Mouse (Mus musculus) lung, postnatal 14 days (tissue): ENCODE measurements around the gene Dpysl5.
A peak's percentile ranks its signal among the peaks of the same experiment; 100 is the strongest.

Experiments
- DNase-seq: peaks from one replicate; pipeline ENCODE4 v3.0.0; 2021

The Dpysl5 gene

GRCm38 (mm10) chr5:30709744-30710383, 1.5 kb upstream of the Dpysl5 start:
- DNase-seq, result peak; percentile 83

DNA sequence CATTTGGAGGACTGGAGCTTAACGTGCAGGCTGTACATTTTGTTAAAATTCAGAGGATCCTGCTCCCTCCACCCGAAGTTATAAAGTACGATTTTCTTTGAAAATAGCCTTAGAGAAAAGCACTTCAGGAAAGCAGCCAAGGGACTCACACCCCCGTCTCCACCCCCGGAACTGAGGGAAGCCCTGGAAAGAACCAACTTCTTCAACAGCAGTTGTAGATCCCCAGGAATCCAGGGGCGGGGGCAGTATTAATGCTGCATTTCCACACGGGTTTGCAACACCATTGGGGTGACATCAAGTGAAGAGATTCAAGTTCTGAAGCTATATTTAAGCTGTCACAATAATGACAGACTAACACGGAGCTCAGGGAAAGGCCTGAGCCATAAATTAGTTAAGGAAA, 878 bp upstream of the Dpysl5 start:
- no peak for DNase-seq

- no peak for DNase-seq
Measured at GRCm38 (mm10) chr5:30712002-30712390, 632 bp downstream of the Dpysl5 start.

DNA sequence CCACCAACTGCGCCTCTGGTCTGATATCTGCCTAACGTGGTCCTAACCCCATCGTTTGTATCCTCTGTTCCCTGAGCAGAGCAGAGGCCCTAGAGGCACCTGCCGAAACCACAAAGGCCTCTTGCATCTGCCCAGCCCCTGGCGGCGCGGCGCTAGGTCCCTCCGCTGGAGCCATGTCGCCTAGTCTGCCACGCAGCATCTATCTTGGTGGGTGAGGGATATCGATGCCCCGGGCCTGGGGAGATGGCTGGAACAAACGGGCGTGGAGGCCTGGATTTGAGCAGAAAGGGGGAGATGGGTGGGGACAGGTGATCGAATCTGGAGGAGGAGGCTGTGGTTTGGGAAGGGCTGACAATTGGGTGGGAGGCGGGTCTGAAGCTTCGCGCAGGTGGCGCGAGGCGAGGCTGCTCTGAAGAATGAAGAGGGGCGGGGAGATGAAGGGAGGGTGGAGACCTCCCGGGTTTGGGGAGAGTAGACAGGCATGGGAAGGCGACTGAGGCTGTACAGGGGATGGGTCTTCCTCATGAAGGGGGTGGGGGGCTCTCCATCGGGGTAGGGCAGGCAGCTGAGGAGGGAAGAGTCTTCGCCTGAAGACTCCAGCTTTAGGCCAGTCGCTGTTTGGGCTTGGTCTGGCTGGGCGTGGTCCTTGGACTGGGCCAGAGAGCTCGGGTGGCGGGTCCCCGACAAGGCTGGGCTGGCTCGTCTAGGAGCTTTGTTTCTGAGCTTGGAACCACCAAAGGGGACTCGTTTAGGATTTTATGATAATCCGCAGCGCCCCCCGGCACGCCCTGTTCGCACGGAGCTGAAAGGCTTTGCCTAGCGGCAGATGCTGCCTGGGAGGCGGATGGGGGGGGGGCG, 1.3 kb downstream of the Dpysl5 start:
- DNase-seq, result no peak

DNA sequence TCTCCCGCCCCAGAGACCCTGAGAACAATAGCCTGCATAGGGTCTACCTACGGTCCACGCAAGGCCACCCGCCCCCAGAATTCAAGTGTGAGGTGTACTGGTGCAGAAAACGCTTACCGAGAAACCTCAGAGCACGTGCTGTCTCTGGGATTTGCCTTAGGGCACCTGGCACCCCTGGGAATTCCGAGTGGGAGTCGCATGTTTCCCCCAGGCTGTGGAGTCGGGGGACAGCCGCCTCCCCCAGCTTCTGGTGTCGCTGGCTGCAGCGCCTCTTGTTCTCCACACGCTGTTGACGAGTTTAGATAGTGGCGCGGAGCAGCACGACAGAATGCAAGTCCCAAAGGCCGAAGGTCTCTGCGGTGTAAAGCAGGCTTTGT, 1.9 kb downstream of the Dpysl5 start:
- no peak for DNase-seq

DNA sequence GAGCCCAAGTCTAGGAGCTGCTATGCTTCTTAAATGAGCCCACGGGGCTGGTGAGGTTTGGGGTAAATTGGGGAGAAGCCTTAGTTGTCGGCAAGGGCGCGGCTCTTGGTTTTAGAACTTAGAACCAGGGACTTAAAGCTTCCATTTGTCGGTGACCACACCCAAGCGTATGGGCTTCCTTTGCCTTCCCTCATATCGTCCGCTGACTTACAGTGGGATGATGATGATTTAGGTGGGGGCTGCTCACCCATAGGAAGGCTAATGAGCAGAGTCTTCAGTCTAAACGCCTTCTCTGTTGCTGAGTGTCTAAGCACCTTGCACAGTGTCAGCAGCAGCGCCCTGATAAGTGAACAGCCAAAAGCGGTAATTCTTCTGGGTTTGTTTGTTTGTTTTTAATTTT, 2.3 kb downstream of the Dpysl5 start:
- no peak for DNase-seq

DNA sequence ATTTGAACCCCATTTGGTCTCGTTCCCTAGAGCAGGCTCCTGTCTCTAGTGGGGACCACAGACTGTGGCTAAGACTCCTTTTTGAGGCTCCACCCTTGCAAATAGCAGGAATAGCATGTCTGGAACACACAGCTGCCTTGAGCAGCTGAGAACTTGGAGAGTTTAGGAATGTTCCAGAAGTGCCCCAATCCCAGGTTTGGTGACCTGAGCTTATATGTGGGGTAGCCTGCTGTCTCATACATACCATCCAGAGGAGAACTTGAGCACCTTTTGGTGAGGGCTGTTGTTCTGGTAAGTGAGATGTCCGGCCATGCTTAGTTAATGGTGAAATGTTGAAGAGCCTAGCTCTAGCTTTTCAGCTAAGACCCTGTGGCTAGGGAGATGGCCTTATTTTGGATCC, 4.9 kb downstream of the Dpysl5 start:
- no peak for DNase-seq

DNA sequence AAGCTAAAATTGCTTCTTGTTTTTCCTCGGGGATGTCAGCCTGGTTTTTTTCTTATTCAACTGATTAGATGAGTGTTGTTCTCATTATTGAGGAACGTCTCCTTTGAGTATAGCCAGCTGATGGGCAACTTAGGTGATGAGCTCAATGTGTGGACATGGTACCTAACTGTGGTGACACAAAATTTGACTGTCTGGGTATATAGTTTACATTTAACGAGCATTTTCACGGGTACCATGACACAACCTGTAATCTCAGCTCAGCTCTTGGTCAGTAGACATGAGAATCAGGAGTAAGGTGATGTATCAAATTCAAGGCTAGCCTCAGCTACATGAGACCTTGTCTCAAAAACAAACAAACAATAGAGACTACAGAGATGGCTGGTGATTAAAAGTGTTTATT, 6.1 kb downstream of the Dpysl5 start:
- no peak for DNase-seq

GRCm38 (mm10) chr5:30717991-30718703, 6.8 kb downstream of the Dpysl5 start:
- DNase-seq, result no peak

- no peak for DNase-seq
Measured at GRCm38 (mm10) chr5:30721935-30722334, 10.6 kb downstream of the Dpysl5 start.

- DNase-seq, result no peak
Measured at GRCm38 (mm10) chr5:30726151-30726693, 14.9 kb downstream of the Dpysl5 start.

DNA sequence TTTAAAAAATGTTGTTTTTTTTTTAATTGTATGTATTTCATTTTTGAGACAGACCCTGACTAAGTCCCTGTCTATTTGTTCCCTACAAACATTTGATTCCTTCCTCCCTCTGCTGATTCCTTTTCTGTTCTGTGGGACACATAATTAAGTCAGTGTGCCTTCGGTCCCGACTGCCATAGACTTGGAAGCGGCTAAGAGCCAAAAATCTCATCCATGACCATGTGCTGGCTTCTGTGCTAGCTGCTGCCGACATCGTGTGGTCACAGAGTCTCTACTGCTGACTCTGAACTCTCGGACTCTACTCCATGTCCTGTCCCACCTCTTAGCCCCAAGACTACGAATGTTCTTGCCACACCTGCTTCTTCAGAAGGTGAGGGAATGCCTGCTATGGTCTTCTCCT, 21.1 kb downstream of the Dpysl5 start:
- DNase-seq, result no peak

- no peak for DNase-seq
Measured at GRCm38 (mm10) chr5:30734666-30735065, 23.3 kb downstream of the Dpysl5 start.

DNA sequence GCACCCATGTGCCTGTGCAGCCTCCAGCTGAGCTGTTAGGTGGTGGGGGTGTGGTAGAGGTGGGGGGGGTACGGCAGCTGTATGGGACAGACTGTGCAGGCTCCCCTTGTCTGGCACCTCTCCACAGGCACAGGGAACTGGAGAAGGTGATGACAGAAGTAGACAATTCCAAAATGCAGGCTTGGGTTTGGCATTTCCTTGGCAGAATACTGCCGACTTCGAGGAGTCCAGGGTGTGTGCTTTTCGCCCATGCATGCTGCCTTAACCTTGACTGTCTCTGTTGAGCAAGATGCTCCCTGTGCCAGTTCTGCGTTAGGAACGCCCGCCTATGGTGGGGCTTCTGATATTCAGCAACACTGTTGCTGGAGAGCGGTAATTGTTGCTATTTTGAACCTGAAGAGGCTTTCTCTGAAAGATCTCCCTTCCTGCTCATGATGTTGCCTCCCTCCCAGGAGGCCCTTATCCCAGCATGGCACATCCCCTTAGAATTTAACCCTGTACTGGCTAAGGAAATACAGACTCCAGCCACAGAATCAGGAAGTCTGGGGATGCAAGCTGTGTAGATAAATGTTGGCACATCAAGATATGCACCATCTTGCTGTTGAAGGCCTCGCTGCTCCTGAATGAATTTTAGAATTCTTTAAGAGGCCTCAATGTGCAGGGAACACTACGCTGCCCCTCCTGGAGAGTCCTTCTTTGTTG, 26.9 kb downstream of the Dpysl5 start:
- no peak for DNase-seq

GRCm38 (mm10) chr5:30739595-30739994, 28.2 kb downstream of the Dpysl5 start:
- no peak for DNase-seq

GRCm38 (mm10) chr5:30749582-30750311, 38.4 kb downstream of the Dpysl5 start:
- no peak for DNase-seq

DNA sequence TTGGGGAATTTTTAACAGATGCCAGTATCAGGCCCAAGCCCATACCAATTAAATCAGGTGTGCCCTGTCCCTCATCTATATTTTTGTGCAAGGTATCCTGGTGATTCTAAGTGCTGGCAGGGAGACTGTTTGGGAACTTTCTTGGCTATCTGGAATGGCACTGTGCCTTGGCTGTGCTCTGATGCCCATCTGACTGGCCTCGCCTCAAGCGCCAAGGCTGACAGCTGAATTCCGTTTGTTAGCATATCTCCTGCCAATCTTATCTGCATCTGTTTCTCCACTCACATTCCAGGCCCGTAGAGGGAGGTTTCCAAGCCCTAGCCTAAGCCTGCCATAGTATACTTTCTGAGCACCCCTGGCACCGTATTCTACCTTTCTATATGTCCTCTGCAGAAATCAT, 39.7 kb downstream of the Dpysl5 start:
- no peak for DNase-seq

- DNase-seq, result no peak
Measured at GRCm38 (mm10) chr5:30753128-30753527, 41.8 kb downstream of the Dpysl5 start.

DNA sequence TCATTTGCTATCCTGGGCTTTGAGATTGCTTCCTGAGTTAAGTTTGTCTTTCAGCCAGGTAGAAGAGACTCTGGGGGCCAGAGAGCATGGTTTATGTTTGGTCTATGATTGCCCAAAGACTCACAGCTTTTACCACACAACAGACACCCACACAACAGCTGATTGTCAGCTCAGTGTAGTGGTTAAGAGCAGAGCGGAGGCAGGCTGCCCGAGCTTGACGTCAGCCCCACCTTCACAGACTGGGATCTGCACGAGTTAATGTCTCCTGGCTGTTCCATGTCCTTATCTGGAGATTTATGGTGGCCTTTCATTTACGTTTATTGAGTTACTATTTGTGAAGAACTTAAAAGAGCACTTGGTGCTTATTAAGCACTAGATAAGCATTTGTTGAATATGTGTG, 43.9 kb downstream of the Dpysl5 start:
- no peak for DNase-seq

- no peak for DNase-seq
Measured at GRCm38 (mm10) chr5:30762815-30763510, 51.6 kb downstream of the Dpysl5 start.

DNA sequence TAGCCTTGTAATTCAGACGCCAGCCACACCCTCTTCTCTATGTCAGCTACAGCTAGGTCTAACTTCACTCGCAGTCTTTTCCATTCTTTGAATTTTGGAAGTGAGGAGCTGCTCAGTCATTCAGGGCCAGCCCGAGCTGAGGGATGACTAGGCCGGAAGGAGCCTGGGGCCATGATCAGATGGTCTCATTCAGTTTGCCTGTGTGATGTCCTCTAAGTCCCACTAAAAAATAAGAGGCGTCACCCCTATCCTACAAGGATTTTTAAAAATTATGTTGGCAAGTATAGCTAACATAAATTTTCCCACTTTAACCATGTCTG, 52.1 kb downstream of the Dpysl5 start:
- DNase-seq, result no peak
